Mouse (Mus musculus) cerebellum, adult 11-12 months (tissue): ENCODE data around the gene Cela3a.
"Not testable (repeated sequence)": the region's sequence is repeated elsewhere in the genome, so short reads cannot be mapped to it uniquely, and the experiment has no call there.

Experiments
- DNase-seq: peaks from one replicate; pipeline ENCODE4 v3.0.0; 2022

The Cela3a gene

GRCm38 (mm10) chr4:137412185-137412709 is 2.7 kb upstream of the Cela3a start:
- DNase-seq, result not testable (repeated sequence)

GRCm38 (mm10) chr4:137405571-137405970 is 4.0 kb downstream of the Cela3a start:
- DNase-seq, result no peak

GRCm38 (mm10) chr4:137396641-137397525 is 12.7 kb downstream of the Cela3a start:
- peak; percentile 76 for DNase-seq

GRCm38 (mm10) chr4:137393378-137394135 is 16.0 kb downstream of the Cela3a start:
- DNase-seq, result no peak

GRCm38 (mm10) chr4:137392874-137393273 is 16.7 kb downstream of the Cela3a start:
- no peak for DNase-seq

DNA sequence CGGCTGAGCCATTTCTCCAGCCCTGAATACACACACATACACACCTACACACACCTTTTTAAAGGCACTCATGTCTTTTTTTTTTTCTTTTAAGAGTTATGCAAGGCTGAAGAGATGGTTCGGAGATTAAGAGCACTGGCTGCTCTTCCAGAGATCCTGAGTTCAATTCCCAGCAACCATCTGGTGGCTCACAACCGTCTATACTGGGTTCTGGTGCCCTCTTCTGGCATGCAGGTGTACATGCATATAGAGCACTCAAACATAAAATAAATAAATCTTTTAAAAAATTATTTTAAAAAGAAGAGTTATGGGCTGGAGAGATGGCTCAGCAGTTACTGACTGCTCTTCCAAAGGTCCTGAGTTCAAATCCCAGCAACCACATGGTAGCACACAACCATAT is 18.3 kb downstream of the Cela3a start:
- no peak for DNase-seq

DNA sequence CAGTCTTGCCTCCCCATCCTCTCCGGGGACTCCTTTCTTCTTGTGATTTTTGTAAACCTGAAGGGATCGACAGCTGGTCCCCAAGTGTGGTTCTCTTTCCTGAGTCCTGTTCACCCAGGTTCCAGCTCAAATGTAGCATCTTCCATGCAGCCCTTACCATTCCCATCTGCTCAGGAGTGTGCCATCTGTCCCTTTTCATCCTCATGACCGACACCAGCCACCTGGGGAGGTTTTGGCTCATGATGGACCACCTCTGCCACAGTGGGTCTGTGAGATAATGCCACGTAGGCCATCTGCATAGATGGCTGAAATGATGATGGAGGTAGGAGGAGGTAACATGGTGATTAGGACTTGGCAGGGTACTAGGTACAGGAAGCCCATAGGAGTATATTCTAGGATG is 19.4 kb downstream of the Cela3a start:
- DNase-seq, result peak; percentile 57

DNA sequence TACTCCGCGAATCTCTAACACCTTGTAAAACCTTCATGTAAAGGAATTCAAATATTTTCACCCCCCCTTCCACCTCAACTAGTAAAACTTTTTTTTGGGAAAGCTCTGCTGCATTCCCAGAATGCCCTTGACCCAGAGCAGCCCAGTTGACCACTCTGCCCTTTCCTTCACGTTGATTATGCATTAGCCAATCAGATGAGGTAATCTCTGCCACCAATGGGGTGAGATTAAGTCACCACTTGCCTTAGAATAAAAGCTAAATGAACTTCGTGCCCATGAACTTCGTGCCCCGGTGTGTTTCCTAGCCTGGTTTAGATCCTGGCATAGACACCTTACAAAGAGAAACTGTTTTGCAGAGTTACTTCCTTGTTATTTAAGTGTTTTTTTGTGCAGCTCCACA is 20.6 kb downstream of the Cela3a start:
- no peak for DNase-seq

- peak; percentile 86 for DNase-seq
These were observed 21.4 kb downstream of the Cela3a start for GRCm38 (mm10) chr4:137388059-137388794.

GRCm38 (mm10) chr4:137387482-137388058 is 22.0 kb downstream of the Cela3a start:
- DNase-seq, result no peak

- DNase-seq, result no peak
These were observed 28.6 kb downstream of the Cela3a start for GRCm38 (mm10) chr4:137380702-137381605.

DNA sequence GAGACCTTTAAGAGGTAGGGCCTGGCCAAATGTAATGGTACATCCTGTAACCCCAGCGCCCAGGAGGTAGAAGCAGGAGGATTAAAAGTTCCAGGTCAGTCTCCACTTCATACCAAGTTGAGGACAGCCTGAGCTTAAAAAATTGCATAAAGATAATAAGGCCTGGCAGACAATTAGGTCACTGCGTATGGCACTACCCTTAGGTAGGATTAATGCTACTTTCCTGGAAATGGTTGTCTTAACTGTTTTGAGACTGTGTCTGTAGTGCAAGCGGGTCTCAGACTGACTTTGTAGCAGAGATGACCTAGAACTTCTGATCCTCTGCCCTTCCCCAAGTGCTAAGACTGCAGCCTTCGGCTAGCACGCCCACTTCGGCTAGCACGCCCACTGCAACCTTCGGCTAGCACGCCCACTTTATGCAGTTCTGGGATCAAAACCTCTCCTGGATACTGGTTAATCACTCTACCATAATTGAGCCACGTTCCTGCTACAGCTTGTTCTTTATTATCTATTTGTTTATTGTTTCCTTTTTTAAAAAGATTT is 29.8 kb downstream of the Cela3a start:
- DNase-seq, result no peak

DNA sequence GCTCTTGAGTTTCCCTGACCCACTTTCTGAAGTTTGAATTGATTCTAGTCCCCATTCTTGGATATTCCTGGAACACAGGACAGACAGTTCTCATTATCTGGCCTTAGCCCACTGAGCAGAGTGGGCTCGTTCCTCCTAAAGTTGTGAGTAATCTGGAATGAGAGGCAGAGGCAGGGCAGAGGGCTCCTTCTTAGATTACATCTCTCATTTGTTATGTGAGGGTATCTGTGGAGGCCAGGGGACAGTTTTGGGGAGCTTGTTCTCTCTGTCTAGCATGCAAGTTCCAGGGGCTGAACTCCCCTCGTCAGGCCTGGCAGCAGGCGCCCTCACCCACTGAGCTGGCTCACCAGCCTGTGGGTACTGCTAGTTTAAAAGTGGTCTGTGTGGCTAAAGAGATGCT is 30.5 kb downstream of the Cela3a start:
- no peak for DNase-seq

DNA sequence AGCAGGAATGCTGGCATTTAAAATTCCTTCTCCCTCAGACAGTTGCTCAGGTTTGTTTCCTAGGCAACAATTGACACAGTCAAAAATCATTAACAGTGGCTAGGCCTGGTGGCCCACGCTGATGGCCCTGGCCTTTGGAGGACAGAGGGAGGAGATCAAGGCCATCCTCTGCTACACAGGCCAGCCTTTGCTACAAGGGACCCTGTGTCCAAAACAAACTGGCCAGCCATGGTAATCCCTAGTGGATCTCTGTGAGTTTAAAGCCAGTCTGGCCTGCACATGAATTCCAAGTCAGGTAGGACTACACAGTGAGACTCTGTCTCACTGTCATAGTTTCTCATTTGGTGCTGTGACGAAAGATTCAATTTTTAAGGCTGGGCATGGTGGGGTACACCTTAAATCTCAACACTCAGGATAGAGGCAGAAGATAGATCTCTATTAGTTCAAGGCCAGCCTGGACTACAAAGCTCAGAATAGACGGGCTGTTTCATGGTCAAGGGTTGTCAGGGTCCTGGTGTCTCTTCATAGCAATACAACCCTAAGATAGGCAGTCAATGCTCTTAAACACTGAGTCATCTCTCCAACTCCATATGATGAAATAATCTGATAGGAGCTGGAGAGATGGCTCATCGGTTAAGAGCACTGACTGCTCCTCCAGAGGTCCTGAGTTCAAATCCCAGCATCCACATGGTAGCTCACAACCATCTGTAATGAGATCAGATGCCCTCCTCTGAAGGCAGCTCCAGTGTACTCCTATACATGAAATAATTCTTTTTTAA is 31.9 kb downstream of the Cela3a start:
- DNase-seq, result no peak

DNA sequence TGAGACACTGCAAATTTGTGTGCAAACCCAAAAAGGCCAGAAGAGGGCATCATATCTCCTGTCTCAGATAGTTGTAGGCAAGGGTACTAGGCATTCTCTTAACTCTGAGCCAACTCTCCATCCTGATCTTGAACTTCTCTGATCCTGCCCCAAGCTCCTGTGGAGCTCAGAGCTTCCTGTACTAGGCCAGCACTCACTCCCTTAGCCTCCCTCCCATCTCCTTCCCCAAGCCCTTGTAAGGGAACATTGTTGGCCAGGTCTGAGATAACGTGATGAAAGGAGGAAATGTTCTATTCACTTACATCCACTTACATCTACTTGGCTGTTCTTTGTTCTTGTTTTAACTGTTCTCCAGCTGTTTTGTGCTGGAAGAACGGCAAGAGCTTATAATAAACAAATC is 32.8 kb downstream of the Cela3a start:
- DNase-seq, result peak; percentile 12

GRCm38 (mm10) chr4:137375314-137376278 is 34.0 kb downstream of the Cela3a start:
- no peak for DNase-seq

- DNase-seq, result peak; percentile 15
These were observed 35.9 kb downstream of the Cela3a start for GRCm38 (mm10) chr4:137373711-137374110.

DNA sequence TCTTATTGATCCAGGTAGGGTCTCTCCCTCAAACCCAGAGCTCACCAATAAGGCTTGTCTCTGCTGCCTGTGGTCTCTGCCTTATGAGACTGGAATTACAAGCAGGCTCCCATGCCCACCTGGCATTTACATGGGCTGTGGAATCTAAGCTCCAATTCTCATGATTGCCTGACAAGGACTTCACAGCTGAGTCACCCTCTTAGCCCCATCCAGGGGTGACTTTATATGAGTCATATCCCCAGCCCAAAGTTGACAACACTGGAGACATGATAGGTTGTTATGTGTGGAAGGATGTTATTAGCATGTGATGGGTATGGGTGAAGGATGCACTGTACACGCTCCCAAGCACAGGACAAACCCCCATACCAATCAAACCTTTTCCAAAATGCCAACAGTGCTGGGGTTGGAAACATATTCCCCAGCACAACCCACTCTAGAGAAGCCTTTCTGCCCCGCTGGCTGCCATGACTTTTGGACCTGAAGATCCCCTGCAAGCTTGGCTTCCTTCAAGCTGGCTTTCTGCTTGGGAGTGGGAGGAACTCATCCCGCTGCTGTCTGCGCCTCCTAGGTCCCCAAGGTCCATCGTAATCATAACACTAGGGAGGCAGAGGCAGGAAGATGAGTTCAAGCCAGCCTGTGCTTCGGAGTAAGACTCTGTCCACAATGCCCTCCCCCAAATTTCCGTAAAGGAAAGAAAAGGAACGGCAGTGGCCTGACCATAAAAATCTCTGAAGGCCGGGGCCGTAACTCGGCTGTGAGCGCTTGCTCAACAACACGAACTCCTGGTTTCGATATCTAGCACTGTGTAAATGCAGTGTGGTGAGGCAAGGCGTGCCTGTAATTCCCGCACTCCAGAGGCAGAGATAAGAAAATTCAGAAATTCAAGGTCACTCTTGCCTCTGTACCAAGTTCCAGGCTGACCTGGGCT is 37.7 kb downstream of the Cela3a start:
- DNase-seq, result no peak
